Mouse (Mus musculus) ovary, adult 2 months (tissue): Measurements from ENCODE around the gene Farp2. TPM values are rescaled to one million over a fixed set of nuclear protein-coding genes. Genes with fewer than 3 reads are reported as not detected.

Experiments used
- polyA plus RNA-seq: library from polyadenylated mRNA; depleted of rRNA; stranded (reverse); fragments of >200 nt; gene quantifications from 2 replicates; pipeline ENCODE4 v1.2.3, GENCODE M21; 2012; rRNA removed

Gene Farp2
- polyA plus RNA-seq = 5.2 and 6.9 TPM in 2 replicates

DNA sequence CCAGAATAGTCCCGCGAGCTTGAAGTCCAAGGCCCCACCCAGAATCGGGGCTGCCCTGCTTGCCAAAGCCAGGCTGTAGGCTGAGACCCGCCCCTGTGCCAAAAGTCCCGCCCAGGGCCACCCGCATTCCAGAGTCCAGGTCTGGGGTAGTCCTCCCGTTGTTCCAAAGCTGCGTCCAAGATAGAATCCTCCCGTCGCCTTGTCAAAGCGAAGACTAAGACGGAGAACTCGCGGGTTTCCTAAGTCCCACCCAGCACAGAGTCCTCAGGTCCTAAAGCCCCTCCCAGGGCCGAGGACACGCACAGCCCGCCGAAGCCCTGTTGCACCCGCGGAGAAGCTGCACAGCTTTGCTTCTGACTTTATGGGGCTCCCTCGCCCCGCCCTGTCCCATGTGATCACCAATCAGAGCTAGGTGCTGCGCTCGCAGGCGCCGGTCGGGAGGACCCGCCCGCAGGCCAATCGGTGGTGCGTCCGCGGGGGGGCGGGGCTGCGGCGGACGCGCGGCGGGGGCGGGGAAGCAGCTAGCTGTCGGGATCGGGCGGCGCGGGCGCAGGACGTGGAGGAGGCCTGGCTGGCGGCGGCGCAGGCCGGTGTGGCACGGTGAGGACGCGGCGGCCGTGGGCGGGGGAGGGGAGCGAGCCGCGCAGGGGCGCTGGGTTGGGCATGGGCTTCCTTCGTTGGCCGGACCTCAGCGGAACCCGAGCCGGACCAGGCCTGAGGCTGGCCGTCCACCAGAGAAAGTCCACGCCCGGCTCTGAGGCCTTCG lies at the start of gene Farp2:
Farp2 (plus strand) TSS at position 495 of the 766 bp plus-strand sequence.

DNA sequence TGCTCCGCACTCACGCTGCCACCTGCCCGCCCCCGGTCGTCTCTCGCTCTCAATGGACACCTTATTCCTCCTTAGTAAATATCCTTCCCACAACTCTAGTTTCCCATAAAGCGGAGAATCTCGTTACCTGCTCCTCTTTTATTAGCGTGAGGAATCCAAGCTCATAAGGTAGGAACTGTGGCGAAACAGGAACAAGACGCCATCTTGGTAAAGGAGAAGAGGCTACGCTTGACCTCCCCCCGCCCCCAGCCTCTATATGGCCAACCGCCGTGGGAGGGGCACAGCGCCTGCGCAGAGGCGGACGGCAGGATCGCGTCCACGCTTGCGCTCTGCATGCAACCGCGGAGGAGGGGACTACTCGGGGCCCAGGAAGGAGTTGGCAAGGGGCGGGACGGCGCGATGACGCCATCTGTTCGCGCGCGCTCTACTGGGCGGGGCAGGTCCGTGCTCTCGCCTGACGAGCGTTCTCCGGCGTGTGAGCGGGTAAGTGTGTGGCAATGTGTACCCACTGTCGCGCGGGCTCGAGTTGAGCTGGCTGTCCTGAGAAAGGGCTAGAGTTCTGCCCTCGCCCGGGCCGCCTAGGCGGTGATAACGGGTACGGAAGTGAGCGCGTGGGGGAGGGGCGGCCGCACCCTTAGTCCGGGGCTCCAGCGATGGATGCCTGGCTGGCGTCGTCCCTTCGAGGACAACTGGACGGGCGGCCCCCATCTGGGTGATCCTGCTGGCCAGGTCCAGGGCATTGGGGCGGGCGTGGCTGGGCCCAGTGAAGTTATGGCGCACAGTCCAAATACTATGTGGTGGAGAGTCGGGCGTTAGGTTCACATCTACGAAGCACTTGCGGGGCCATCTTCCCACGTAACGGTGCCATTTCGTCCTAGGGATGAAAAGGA lies 33.0 kb upstream of the Farp2 start, which contains the start of gene Hdlbp:
Hdlbp (minus strand) TSS at position 230 of the 890 bp plus-strand sequence.

DNA sequence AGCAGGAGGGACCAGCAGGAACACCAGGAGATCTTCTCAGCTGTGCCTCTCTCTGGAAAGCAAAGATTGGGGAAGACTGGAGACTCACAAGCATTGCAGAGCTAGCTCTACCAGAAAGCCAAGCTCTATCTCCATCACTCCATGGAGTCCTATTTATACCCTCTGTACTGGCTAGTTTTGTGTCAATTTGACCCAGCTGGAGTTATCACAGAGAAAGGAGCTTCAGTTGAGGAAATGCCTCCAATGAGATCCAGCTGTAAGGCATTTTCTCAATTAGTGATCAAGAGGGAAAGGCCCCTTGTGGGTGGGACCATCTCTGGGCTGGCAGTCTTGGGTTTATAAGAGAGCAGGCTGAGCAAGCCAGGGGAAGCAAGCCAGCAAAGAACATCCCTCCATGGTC lies 146.7 kb downstream of the Farp2 start, which contains the start of gene Stk25:
Stk25 (minus strand) TSS at position 101 of the 400 bp plus-strand sequence.

Other genes starting within 250 kb of the Farp2 start
- 6.7 and 8.5 TPM in 2 replicates for gene Mterf4, start 206.2 kb upstream of the Farp2 start, polyA plus RNA-seq
- 2.9 and 3.9 TPM in 2 replicates for gene Ppp1r7, start 169.2 kb upstream of the Farp2 start, polyA plus RNA-seq
- gene Pask, start 168.6 kb upstream of the Farp2 start, polyA plus RNA-seq = 3.8 and 6.9 TPM in 2 replicates
- gene Ano7, start 138.1 kb upstream of the Farp2 start, polyA plus RNA-seq = 0.23 and 0.34 TPM in 2 replicates
- 88.2 and 96.9 TPM in 2 replicates for gene Hdlbp, start 33.3 kb upstream of the Farp2 start, polyA plus RNA-seq
- 136 and 207 TPM in 2 replicates for gene Stk25, start 146.6 kb downstream of the Farp2 start, polyA plus RNA-seq
- 256 and 330 TPM in 2 replicates for gene Bok, start 173.6 kb downstream of the Farp2 start, polyA plus RNA-seq
- 59.2 and 61.0 TPM in 2 replicates for gene Atg4b, start 239.4 kb downstream of the Farp2 start, polyA plus RNA-seq
- 45.3 and 48.7 TPM in 2 replicates for gene Thap4, start 242.8 kb downstream of the Farp2 start, polyA plus RNA-seq